Mouse (Mus musculus): ENCODE measurements around the gene Nacc1.

GRCm38 (mm10) chr8:84638555-84639161 lies 49.0 kb downstream of the Nacc1 start:
- no peak for TF ChIP-seq CTCF (IDR thresholded peaks at IDR 0.05; ENCODE audit: extremely low read depth, insufficient read length, insufficient replicate concordance, low read depth, low read length)
- no peak for TF ChIP-seq POLR2A (IDR thresholded peaks at IDR 0.05; ENCODE audit: low read depth, low read length)

All from small intestine, adult 2 months (tissue).